Mouse (Mus musculus): ENCODE measurements around the gene Pon3. TPM values are rescaled to one million over a fixed set of nuclear protein-coding genes. Genes with fewer than 3 reads are reported as not detected.

Pon3 gene
- polyA plus RNA-seq (2017; shearing (Covaris generic)), result 2.7 TPM

GRCm38 (mm10) chr6:5255722-5256451, at the start of gene Pon3:
Gene Pon3, minus strand, starts transcription at chr6:5256286.

GRCm38 (mm10) chr6:5298092-5298554, 42.0 kb upstream of the Pon3 start, which contains the start of gene Pon2:
Gene Pon2, minus strand, starts transcription at chr6:5298455.

GRCm38 (mm10) chr6:5193693-5194092, 62.4 kb downstream of the Pon3 start, which contains the start of gene Pon1:
Gene Pon1, minus strand, starts transcription at chr6:5193946.

Other genes starting within 250 kb of the Pon3 start
- not detected for gene Pon1, start 62.3 kb downstream of the Pon3 start, polyA plus RNA-seq (2017; shearing (Covaris generic))
- gene Pon2, start 42.2 kb upstream of the Pon3 start, polyA plus RNA-seq (2017; shearing (Covaris generic)), result 74.8 TPM
- 0.73 TPM for gene Asb4, start 127.1 kb upstream of the Pon3 start, polyA plus RNA-seq (2017; shearing (Covaris generic))
- 0.11 TPM for gene Pdk4, start 240.0 kb upstream of the Pon3 start, polyA plus RNA-seq (2017; shearing (Covaris generic))

Data from effector memory CD4-positive, alpha-beta T cell, adult 7 months (primary cell).